Mouse (Mus musculus) embryonic facial prominence, embryonic 10.5 days (tissue): Measurements from ENCODE around the gene Cops6. TPM values are rescaled to one million over a fixed set of nuclear protein-coding genes. Genes with fewer than 3 reads are reported as not detected.

ENCODE experiments used
- DNase-seq: peaks from one replicate; pipeline ENCODE4 v3.0.0-alpha.2; 2017; ENCODE audit warnings: low spot score
- H3K27ac ChIP-seq: fragments of 300-500 bp; sonication (generic); replicated peaks from 2 replicates; pipeline ENCODE4 v1.5.1; 2016; ENCODE audit warnings: mild to moderate bottlenecking
- H3K27me3 ChIP-seq: fragments of 300-500 bp; sonication (generic); replicated peaks from 2 replicates; pipeline ENCODE4 v1.6.1; 2016; ENCODE audit warnings: low read depth, mild to moderate bottlenecking; ENCODE audit not compliant: poor library complexity, severe bottlenecking
- H3K36me3 ChIP-seq: fragments of 300-500 bp; sonication (generic); replicated peaks from 2 replicates; pipeline ENCODE4 v1.6.1; 2016; ENCODE audit warnings: mild to moderate bottlenecking, moderate library complexity
- H3K4me1 ChIP-seq: fragments of 300-500 bp; sonication (generic); 2 replicates; pipeline ENCODE4 v1.6.1; 2016
- H3K4me3 ChIP-seq: fragments of 300-500 bp; sonication (generic); 2 replicates; pipeline ENCODE4 v1.5.1; 2016; ENCODE audit warnings: mild to moderate bottlenecking, moderate library complexity
- H3K9me3 ChIP-seq: fragments of 300-500 bp; sonication (generic); 2 replicates; pipeline ENCODE4 v1.6.1; 2016; ENCODE audit warnings: mild to moderate bottlenecking
- WGBS: fragments of 180-500 bp; shearing (Covaris S2); methylation state at CpG from one replicate; pipeline ENCODE4 v1.1.7; 2016; 5-methylcytosine and 5-hydroxymethylcytosine counted together
- polyA plus RNA-seq: library from polyadenylated mRNA; unstranded; fragments of >200 nt; fragmentation: Nextera tagmentation; extraction: Ambion mirVana; gene quantifications from 2 replicates; pipeline ENCODE4 v1.2.1, GENCODE M21; 2016

Gene Cops6
- polyA plus RNA-seq, 1 experiment from 2014 or later: 367 TPM

GRCm38 (mm10) chr5:138163046-138163445 lies 2.2 kb downstream of the Cops6 start:
- WGBS: 75% methylated on average over 6 of the region's 6 CpGs
- Histone ChIP-seq H3K9me3 (no peaks in the 10 kb centered on the region), H3K27me3 (no peaks in the 10 kb centered on the region), H3K36me3 (peaks cover 61% of the 10 kb centered on the region), H3K27ac (no peak overlapping the region), H3K4me1 (peaks cover 25% of the 10 kb centered on the region), H3K4me3 (peak overlapping the region; percentile 84; the same call in 1 of the 2 replicates)
- DNase-seq: no peak

- DNase-seq: no peak
- WGBS: 74% methylated on average over 10 of the region's 10 CpGs
- Histone ChIP-seq H3K36me3 (peaks cover 67% of the 10 kb centered on the region), H3K27me3 (no peaks in the 10 kb centered on the region), H3K27ac (no peak overlapping the region), H3K9me3 (no peaks in the 10 kb centered on the region), H3K4me1 (peaks cover 25% of the 10 kb centered on the region), H3K4me3 (peak overlapping the region; percentile 84; the same call in 1 of the 2 replicates)
These were observed 2.7 kb downstream of the Cops6 start for GRCm38 (mm10) chr5:138163610-138164009.

GRCm38 (mm10) chr5:138165594-138165993 lies 4.7 kb downstream of the Cops6 start:
- WGBS: 80% methylated on average over 8 of the region's 8 CpGs
- no peaks in the 10 kb centered on the region for H3K27me3 ChIP-seq
- H3K4me1 ChIP-seq: peaks cover 31% of the 10 kb centered on the region
- H3K36me3 ChIP-seq: peaks cover 82% of the 10 kb centered on the region
- no peaks in the 10 kb centered on the region for H3K9me3 ChIP-seq
- no peak for DNase-seq
- peak overlapping the region; percentile 34; the same call in 1 of the 2 replicates for H3K4me3 ChIP-seq
- no peak overlapping the region for H3K27ac ChIP-seq

GRCm38 (mm10) chr5:138170936-138171561 lies 10.2 kb downstream of the Cops6 start:
- H3K27ac ChIP-seq: peak overlapping the region; percentile 97
- no peaks in the 10 kb centered on the region for H3K9me3 ChIP-seq
- WGBS: under 1% methylated on average over 47 of the region's 47 CpGs
- peak overlapping the region; percentile 87 for H3K4me3 ChIP-seq
- peaks cover 23% of the 10 kb centered on the region for H3K4me1 ChIP-seq
- DNase-seq: peak; percentile 97
- H3K36me3 ChIP-seq: peaks cover 72% of the 10 kb centered on the region
- no peaks in the 10 kb centered on the region for H3K27me3 ChIP-seq

- WGBS: under 1% methylated on average over 54 of the region's 54 CpGs
- peaks cover 71% of the 10 kb centered on the region for H3K36me3 ChIP-seq
These were observed 11.0 kb downstream of the Cops6 start, which contains the start of the genes Ap4m1 and Mcm7 for GRCm38 (mm10) chr5:138171695-138172491. TSS of gene Ap4m1 (plus strand) at chr5:138172002. TSS of gene Mcm7 (minus strand) at chr5:138172422.

GRCm38 (mm10) chr5:138173217-138173616 lies 12.3 kb downstream of the Cops6 start:
- Histone ChIP-seq H3K36me3 (peaks cover 71% of the 10 kb centered on the region), H3K27me3 (no peaks in the 10 kb centered on the region), H3K27ac (no peak overlapping the region; the same call in 1 of the 2 replicates), H3K4me3 (peak overlapping the region; percentile 87), H3K4me1 (peaks cover 23% of the 10 kb centered on the region), H3K9me3 (no peaks in the 10 kb centered on the region)
- no peak for DNase-seq
- 87% methylated on average over 3 of the region's 3 CpGs for WGBS

More at GRCm38 (mm10) chr5:138171695-138172491, 11.0 kb downstream of the Cops6 start, which contains the start of the genes Ap4m1 and Mcm7:
- Histone ChIP-seq H3K4me3 (peak within 1 kb of the TSS; percentile 87), H3K27me3 (no peaks in the 10 kb centered on the region), H3K4me1 (peaks cover 23% of the 10 kb centered on the region), H3K27ac (peak within 1 kb of the TSS; percentile 97), H3K9me3 (no peaks in the 10 kb centered on the region)
- peak; percentile 94 for DNase-seq

- WGBS: under 1% methylated on average over 31 of the region's 31 CpGs
- H3K4me3 ChIP-seq: peak within 1 kb of the TSS; percentile 82
- no peaks in the 10 kb centered on the region for H3K9me3 ChIP-seq
- peaks cover 14% of the 10 kb centered on the region for H3K4me1 ChIP-seq
- no peaks in the 10 kb centered on the region for H3K27me3 ChIP-seq
- H3K27ac ChIP-seq: peak within 1 kb of the TSS; percentile 92
- peaks cover 58% of the 10 kb centered on the region for H3K36me3 ChIP-seq
- peak; percentile 83 for DNase-seq
These were observed 26.2 kb downstream of the Cops6 start, which contains the start of the genes Taf6 and Cnpy4 for GRCm38 (mm10) chr5:138186950-138187638. TSS of gene Taf6 (minus strand) at chr5:138187451. TSS of gene Cnpy4 (plus strand) at chr5:138187485.

- Histone ChIP-seq H3K36me3 (peaks cover 58% of the 10 kb centered on the region), H3K27me3 (no peaks in the 10 kb centered on the region)
- under 1% methylated on average over 10 of the region's 10 CpGs for WGBS
These were observed 26.9 kb downstream of the Cops6 start for GRCm38 (mm10) chr5:138187661-138188306.

GRCm38 (mm10) chr5:138193771-138194727 lies 33.2 kb downstream of the Cops6 start, which contains the start of gene Mblac1:
TSS of gene Mblac1 (plus strand) at chr5:138194314.
- 8% methylated on average over 54 of the region's 54 CpGs for WGBS
- Histone ChIP-seq H3K4me3 (peak within 1 kb of the TSS; percentile 76), H3K9me3 (no peaks in the 10 kb centered on the region)

More at GRCm38 (mm10) chr5:138187661-138188306, 26.9 kb downstream of the Cops6 start:
- H3K4me1 ChIP-seq: peaks cover 14% of the 10 kb centered on the region
- H3K9me3 ChIP-seq: no peaks in the 10 kb centered on the region
- peak; percentile 72 for DNase-seq
- H3K4me3 ChIP-seq: peak overlapping the region; percentile 82
- H3K27ac ChIP-seq: peak overlapping the region; percentile 92

GRCm38 (mm10) chr5:138194755-138195345 lies 34.0 kb downstream of the Cops6 start:
- H3K27me3 ChIP-seq: no peaks in the 10 kb centered on the region
- DNase-seq: peak; percentile 65
- no peaks in the 10 kb centered on the region for H3K9me3 ChIP-seq
- peak overlapping the region; percentile 92 for H3K27ac ChIP-seq
- 3% methylated on average over 29 of the region's 29 CpGs for WGBS
- H3K4me3 ChIP-seq: peak overlapping the region; percentile 76
- H3K4me1 ChIP-seq: peaks cover 19% of the 10 kb centered on the region
- peaks cover 38% of the 10 kb centered on the region for H3K36me3 ChIP-seq

More at GRCm38 (mm10) chr5:138193771-138194727, 33.2 kb downstream of the Cops6 start, which contains the start of gene Mblac1:
- peaks cover 46% of the 10 kb centered on the region for H3K36me3 ChIP-seq
- H3K27ac ChIP-seq: peak within 1 kb of the TSS; percentile 92
- peaks cover 19% of the 10 kb centered on the region for H3K4me1 ChIP-seq
- H3K27me3 ChIP-seq: no peaks in the 10 kb centered on the region
- DNase-seq: peak; percentile 85
